Mouse (Mus musculus): ENCODE measurements around the gene Plxdc1.
A peak's percentile ranks its signal among the peaks of the same experiment; 100 is the strongest.

Gene Plxdc1

DNA sequence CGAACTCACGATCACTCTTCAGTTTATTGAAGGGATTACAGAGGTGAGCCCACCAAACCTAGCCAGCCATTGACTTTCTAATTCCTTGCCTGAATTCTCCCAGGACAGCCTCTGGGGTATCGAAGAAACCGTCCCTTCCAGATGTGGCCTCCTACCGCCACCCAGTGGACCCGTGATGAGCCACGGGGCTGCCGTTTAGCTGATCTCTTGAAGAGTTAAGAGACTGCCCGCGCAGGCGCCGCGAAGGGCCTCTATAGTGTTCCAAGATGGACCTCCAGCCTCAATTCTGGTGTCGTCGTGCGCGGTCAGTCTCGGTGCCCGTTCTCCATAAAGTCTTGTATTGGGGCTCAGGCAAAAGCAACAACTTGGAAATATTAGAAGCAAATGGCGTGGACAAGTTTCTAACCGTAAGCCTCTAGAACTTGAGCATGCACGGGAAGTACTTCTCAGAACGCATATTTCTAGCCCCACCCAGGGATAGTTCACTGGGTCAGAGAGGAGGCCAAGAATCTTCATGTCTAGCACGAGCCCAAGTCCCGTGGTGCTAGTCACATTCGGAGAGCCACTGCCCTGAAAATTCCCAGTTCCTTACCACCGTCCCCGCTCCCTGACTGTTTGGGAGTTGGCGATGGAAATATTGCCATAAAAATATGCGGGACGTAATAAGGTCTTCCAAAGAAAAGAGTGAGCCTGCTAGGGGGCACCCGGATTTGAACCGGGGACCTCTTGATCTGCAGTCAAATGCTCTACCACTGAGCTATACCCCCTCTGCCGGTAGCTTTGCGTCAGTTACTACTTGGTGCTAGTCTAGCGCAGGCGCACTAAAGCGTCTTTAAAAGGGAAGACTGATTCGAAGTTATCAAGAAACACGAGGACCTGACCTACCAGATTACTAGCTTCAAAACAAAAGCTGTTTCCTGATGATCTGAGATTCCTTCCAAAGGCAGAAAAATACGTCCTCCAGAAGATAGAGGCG, 1.6 kb upstream of the Plxdc1 start:
- DNase-seq (ENCODE audit: low read depth, low spot score): peak; percentile 98

DNA sequence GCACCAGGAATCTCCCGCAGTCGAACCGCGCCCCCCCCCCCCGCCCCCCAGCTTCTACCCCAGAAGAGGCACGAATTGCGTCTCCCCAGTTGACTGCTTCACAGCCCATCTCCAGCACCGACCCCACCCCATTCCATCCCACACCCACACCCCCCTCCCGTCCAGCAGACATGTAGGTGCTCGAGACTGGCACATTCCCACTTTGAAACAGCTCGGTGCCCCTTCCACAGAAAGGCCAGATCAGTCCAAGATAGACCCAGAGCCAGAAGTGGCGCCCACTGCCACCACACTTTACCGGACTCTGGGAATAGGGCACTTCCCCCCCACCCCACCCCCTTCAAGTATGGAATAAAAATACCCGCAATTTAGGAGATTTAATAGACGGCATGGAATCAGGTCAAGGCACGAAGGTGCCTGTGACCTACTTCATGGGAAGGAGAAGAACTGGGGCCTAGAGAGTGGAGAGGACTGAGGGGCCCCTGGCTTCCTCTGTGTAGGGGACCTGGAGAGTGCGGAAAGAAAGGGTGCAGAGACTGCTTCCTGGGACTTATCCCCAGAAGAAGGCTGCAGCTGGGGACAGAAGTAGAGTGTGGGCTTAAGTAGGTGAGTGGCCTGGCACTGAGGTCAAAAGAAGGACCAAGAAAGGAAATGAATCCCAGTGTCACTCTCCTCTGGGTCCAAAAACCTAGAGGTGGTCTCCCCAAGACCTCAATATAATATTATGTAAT, 658 bp upstream of the Plxdc1 start:
- no peak for DNase-seq (ENCODE audit: low read depth, low spot score)

DNA sequence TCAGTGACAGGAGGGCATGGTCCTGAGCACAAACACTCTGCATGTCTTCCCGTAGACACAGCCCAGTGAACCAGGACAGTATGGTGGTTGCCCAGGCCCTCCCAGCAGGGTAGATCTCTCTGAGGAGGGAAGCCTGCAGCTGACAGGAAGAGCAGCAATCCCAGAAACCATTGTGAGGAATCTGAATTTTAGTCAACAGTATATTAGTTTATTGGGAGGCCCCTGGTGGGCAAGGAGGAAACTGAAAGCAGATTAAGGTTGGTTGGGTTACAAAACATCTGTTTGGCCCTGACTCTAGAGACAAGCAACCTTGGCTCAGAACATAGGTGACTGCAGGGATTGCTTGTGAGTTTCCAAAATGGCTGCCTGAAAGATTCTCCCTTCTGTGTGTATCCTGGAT, 2.3 kb downstream of the Plxdc1 start:
- peak; percentile 55 for DNase-seq (ENCODE audit: low read depth, low spot score)

DNA sequence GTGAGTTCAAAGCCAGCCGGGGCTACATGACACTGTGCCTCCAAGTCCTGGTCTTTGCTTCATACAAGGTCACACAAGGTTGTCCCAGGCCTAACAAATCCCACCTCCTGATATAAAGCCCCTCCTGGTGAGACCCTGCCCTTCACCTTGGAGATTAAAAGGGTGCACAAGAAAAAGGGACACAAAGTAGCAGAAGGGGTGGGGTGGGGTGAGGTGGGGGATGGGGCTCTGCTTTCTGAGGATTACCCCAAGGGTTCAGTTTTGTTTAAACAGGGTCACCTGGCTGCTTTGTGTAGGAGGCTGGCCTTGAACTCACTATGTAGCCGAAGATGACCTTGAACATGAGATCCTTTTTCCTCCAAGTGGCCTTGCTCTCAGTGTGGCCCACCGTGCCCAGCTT, 2.7 kb downstream of the Plxdc1 start:
- no peak for DNase-seq (ENCODE audit: low read depth, low spot score)

DNA sequence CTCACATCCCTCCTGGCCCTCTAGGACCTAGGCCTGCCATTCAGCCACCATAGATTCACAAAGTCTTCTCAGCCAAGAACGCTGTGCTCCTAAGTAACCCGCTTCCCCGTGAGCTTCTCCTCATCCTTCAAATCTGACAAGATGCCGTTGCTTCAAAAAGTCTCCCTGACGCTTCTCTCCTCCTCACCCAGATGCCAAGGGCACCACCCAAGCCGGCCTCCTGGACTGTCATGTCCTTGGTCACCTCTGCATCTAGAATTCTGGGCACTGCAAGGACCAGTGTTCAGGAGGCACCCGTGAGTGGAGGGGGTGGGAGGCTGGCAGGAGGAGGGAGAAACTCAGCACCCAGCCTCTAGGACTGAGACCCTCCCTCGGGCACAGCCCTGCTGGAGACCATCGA, 3.5 kb downstream of the Plxdc1 start:
- no peak for DNase-seq (ENCODE audit: low read depth, low spot score)

DNA sequence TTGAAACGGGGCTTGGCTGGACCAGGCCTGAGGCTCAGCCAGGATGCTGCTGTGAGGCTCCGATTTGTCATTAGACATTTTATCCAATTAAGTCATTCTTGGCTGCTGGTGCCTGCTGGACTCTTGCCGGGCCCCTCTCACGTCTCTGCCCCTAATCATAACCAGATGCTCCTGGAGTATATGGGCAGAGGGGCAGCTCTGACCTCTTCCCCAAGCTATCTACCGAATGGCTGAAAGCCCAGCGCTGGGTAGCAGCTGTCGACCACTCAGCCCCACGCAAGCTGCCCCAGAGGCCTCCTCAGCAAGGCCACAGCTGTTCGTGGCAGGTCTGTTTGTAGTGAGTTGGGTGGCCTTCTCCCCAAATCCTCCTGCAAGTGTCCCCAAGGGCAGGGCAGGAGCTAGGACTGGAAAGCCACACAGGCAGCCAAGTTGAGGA, 5.7 kb downstream of the Plxdc1 start:
- peak; percentile 54 for DNase-seq (ENCODE audit: low read depth, low spot score)

DNA sequence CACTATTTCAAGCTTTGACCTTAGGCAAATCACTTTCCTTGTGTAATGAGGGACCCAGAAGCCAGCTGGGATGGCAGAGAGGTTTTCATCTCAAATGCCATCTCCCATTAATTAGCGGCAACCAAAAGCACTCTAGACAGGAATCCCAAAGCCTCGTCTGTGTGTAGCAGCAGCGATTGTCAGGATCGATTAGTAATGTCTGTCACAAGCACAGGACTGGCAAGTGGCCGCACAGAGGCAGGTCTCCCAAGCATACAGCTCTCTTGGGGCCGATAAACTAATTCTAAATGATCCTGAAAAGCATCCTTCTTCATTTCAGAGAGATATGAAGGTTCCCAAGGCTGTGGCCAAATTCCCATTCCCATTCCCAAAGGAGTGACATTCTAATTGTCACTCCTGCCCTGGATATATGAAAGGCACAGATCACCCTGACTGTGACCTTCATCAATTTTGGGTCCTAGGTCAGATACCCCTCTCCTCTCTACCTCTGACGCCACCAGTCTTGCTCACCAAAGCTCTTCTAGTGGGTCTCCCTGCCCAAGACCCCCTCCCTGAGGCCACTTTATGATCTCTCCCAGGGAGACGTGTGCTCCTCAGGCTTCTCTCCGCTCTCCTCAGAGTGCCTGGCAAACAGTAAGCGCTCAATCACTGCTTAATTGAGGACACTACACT, 6.3 kb downstream of the Plxdc1 start:
- DNase-seq (ENCODE audit: low read depth, low spot score): no peak

DNA sequence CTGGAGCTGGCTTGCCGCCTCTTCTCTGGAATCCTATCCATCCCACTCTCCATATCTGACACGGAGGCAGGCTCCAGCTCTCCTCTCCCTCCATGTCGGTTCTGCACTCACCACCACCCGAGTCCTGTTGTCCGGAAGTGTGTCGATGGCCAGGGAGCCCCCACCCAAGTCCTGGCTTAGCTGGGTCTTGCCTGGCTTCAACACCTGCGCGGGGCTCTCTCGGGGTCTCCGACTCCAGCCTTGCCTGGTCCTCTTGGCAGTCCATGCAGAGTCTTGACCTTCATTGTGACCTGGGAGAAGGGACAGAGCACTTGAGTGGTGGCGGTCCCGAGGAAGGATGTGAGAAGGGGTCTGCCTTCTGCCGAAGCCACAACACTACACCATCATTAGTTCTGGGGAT, 7.9 kb downstream of the Plxdc1 start:
- no peak for DNase-seq (ENCODE audit: low read depth, low spot score)

DNA sequence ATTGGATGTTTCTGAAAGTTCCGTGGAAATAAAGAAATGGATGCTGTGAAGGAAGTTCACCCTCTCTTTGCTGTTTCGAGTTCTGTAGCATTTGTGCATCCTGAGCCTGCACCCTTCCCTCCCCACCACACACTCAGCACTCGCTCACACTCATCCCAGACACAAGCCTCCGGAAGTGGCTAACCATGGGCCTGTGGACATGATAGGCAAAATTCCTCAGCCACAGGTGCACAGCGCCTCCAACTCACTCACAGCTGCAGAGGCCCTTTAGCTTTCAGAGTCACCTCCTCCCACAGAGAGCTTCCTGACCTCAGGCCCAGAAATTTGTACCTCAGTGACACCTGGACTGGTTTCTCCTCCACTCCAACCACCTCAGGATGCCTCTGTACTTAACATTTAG, 8.4 kb downstream of the Plxdc1 start:
- DNase-seq (ENCODE audit: low read depth, low spot score): no peak

DNA sequence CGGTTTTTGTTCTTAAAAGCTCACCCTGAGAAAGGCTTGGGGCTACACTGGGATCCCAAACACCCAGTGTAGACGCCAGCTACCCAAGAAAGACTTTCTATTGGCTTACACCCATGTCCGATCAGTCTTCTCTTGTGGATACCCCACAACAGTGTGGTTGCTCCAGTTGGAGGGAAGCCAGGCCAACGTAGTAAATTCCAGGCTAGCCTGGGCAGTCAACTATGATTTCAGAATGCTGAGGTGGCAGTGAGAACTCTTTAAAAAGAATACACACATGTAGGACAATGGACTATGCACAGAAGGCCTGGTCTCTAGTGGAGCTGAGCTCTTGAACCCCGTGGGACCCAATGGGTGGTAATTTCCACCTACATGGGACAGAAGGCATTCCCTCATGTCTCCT, 11.5 kb downstream of the Plxdc1 start:
- no peak for DNase-seq (ENCODE audit: low read depth, low spot score)

DNA sequence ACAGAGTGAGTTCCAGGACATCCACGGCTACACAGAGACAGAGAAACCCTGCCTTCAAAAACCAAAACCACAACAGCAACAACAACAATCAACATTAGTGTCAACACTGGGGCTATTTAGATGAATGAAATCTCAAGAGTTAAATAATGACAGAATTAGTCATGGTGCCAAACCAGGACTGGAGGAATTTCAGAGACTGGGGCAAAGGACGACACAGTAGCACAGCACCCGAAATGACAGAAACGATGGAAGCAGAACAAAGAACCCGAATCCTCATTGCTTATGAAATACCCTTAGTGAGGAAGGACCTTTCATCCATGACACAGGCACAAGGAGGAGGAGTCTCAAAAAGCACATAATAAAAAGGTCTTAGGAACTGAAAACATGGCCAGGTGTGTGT, 12.1 kb downstream of the Plxdc1 start:
- no peak for DNase-seq (ENCODE audit: low read depth, low spot score)

DNA sequence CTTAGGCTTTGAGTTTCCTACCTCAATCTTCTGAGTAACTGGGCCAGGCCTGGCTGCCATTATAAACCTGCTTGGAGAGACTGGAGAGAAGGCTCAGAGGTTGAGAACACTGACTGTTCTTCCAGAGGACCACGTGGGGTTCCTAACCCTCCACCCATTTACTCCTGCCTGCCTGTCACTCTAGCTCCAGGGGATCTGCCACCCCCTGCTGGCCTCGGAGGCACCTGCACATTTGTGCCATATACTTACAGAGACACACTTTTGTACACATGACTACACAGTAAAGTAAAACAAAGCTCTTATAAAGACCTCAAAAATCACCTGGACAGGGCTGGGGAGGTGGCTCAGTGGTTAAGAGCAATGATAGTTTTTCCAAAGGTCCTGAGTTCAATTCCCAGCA, 13.8 kb downstream of the Plxdc1 start:
- no peak for DNase-seq (ENCODE audit: low read depth, low spot score)

DNA sequence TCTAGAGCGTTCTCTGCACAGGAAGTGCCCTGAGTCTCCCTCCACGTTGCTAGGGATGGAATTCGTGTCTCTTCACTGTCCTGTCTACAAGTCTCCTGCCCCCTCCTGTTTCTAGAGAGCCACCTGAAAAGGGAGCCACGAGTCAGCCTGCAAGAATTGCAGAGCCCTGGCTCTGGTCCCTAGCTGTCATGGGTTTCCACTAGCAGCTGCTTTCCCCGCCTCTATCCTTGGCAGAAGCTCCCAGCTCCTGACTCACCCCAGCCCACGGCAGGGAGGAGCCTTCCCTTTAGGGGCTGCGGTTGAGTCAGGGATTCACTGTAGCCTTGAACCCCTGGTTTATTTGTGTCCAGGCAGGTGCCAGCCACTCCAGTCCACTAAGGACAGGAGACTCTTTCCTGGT, 15.0 kb downstream of the Plxdc1 start:
- peak; percentile 95 for DNase-seq (ENCODE audit: low read depth, low spot score)

DNA sequence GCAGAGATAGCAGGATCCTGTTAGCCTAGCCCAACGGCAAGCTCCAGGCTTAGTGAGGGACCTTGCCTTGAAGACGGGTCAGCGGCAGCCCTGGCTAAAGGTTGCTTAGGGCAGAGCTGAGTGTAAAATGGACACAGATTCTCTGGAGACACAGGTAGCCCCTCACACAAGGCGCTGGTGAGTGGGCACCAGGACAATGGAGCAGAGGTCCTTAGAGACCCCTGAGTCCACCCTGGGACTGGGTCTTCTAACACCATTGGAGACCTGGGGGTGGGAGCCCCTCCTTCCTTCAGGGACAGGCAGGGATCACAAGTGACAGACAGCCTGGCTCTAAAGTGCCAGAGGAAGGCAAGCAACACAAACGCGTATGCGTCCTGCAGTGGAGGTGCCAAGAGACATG, 15.5 kb downstream of the Plxdc1 start:
- no peak for DNase-seq (ENCODE audit: low read depth, low spot score)

DNA sequence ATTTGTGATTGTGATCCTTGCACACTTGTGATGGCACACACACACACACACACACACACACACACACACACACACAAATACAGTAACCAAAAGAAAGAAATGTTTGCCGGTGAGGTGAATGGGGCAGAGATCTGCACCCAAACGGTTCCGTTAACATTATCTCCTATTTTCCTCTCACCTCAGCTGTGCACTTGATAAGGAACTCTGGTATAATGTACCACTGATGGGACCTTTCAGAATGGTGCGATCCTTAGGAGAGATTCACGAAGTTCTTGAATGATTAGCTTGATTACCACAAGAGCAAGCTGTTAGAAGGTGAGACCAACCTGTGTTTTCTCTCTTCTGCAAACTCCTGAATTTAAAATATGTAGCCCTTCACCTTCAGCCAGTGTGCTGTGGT, 17.9 kb downstream of the Plxdc1 start:
- no peak for DNase-seq (ENCODE audit: low read depth, low spot score)

DNA sequence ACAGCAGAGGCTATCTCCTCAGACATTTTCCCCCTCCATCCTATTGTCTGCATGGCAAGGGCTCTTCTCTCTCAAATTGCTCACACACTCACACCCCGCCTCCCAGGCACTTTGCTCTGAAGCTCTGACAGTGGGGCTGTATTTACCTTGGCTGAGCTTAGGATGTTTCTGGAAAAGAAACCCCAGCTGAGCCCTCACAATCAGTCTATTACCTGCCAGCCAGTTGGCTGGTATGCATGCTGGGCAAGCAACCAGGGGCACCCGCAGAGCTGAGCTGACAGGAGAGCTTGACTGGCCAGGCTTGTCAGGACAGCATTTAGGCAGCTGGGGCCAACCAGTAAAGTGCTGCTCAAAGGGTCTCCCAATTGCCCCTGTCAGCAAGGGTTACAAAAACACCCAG, 19.1 kb downstream of the Plxdc1 start:
- DNase-seq (ENCODE audit: low read depth, low spot score): no peak

DNA sequence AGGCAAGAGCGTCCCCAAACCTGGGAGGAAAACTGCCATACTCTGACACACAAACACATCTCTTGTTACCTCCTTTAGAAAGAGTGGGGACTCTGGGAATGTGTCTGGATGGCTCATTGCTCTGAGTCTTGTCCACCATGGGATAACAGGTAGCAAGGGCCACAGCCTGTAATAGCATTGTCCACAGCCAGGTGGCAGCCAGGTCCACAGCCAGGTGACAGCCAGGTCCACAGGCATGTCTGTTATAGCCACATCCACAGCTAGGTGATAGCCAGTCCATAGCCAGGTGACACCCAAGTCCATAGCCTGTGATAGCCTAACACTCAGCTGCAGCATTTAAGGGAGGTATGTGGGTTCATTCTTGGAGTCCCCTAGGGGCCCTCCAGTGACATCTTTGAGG, 25.3 kb downstream of the Plxdc1 start:
- DNase-seq (ENCODE audit: low read depth, low spot score): no peak

DNA sequence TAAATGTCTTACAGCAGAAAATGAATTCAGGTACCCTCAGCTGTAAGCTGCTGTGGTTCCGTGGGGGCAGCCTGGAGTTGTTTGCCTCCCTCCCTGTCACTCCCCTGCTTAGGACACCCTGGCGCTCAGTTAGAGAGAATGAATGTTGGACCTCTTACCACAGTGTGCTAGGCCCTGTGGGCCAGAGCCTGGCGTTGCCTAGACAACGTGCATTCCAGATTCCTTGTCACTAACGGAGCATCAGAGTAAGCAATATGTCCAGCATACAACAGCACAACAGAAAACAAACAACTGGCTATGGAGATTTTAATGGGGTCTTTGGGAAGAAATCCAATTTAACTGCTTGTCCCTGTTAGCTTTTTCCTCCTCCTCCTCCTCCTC, 27.0 kb downstream of the Plxdc1 start:
- no peak for DNase-seq (ENCODE audit: low read depth, low spot score)

DNA sequence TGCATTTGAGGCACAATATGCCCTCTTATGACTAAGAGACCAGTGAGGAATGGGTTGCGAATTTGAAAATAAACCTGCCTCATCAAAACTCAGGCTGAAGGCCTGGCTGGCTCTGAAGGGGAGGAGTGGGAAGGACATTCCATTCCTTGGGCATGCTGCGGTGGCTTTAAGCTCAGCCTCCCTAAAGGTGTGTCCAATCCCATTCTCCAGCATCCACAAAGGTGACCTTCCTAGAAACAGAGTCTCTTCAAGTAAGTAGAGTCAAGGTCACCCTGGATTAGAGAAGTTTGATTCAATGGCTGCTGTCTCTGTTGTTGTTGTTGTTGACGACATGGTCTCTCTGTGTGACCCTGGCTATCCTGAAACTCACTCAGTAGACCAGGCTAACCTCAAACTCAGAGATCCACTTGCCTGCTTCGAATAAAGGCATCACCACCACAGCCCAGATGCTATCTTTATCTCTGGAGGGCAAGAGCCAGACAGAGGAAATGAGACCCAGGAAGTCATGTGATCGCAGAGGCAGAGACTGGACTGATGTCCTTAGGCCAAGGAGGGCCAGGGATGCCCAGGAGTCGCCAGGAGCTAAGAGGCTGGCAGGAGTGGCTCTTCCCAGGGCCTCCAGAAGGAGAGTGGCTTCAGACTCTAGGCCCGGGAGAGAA, 27.5 kb downstream of the Plxdc1 start:
- DNase-seq (ENCODE audit: low read depth, low spot score): no peak

DNA sequence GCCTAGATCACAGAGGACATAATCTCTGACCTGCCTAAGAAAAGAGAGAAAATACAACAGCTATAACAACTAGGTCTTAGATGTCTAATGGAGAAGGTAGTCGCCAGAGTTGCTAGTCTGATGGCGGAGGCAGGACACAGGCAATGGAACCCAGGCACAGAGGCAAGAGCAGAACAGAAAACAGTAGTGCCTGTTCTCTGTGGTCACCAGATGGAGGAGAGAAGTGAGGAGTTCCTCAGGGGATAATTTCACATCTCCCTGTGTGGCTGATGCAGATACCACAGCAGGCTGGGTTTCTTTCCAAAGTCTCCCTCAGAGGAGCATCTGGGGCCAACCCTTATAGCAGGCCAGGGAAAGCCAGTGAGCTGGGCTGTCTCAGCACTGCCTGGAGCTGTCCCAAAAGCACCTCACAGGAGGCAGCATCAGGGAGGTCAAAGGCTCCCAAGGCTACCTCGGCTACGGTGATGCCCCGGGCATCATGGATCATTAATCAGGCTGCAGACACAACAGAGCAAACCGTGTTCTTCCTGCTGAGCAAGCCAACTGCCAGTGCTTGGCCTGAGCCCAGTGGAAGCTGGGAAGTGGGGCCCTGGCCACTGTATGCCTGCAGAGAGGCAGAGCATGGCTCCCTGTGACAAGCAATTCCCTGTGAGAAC, 29.2 kb downstream of the Plxdc1 start:
- DNase-seq (ENCODE audit: low read depth, low spot score): peak; percentile 76

DNA sequence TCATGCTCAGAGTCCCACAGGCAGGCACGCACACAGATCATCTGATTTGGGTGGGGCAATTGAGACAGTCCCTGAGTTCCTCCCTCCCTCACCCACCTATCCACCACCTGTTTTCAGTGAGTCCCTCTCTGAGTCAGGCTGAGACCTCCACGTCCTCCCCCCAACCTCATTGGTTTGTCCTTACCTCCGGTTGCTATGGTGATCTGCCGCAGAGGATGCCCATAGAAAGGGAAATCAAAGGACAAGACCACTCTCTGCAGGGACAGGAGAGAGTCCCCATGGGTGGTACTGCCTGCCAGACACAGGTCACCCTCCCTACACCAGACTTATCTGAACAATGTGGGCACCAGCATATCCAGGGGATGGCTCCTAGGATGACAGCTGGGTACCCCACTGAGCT, 30.3 kb downstream of the Plxdc1 start:
- DNase-seq (ENCODE audit: low read depth, low spot score): no peak

Data from 3T3-L1 (cell line).